Mouse (Mus musculus): ENCODE data around the gene Lsg1.

- no peak for TF ChIP-seq POLR2A (IDR thresholded peaks at IDR 0.05; ENCODE audit: borderline replicate concordance, extremely low read depth, low read depth, low read length)
- no peak for TF ChIP-seq CTCF (IDR thresholded peaks at IDR 0.05; ENCODE audit: insufficient read depth, low read length)
These were observed 20.5 kb upstream of the Lsg1 start for GRCm38 (mm10) chr16:30607868-30608267.

Data from lung, adult 2 months (tissue).